Mouse (Mus musculus) kidney, adult 11 months (tissue): Measurements from ENCODE around the gene Tinf2.

ENCODE experiments used
- DNase-seq: peaks from one replicate; pipeline ENCODE4 v3.0.0; 2022

Tinf2 gene

GRCm38 (mm10) chr14:55681160-55682117 lies at the start of gene Tinf2:
Gene Tinf2, minus strand, starts transcription at chr14:55681820.
- peak; percentile 94 for DNase-seq

GRCm38 (mm10) chr14:55730531-55731032 lies 49.0 kb upstream of the Tinf2 start:
- DNase-seq: no peak

GRCm38 (mm10) chr14:55730116-55730515 lies 48.5 kb upstream of the Tinf2 start:
- no peak for DNase-seq

GRCm38 (mm10) chr14:55727889-55728685 lies 46.5 kb upstream of the Tinf2 start:
- no peak for DNase-seq

GRCm38 (mm10) chr14:55726261-55726660 lies 44.6 kb upstream of the Tinf2 start:
- no peak for DNase-seq

GRCm38 (mm10) chr14:55724411-55724871 lies 42.8 kb upstream of the Tinf2 start:
- DNase-seq: peak; percentile 42

- DNase-seq: no peak
These were observed 41.8 kb upstream of the Tinf2 start for GRCm38 (mm10) chr14:55723433-55723832.

GRCm38 (mm10) chr14:55722438-55722945 lies 40.9 kb upstream of the Tinf2 start:
- no peak for DNase-seq

- DNase-seq: peak; percentile 95
These were observed 40.2 kb upstream of the Tinf2 start, which contains the start of gene Rabggta for GRCm38 (mm10) chr14:55721700-55722437. Gene Rabggta, minus strand, starts transcription at chr14:55722263.

GRCm38 (mm10) chr14:55721076-55721475 lies 39.5 kb upstream of the Tinf2 start:
- DNase-seq: peak; percentile 69

GRCm38 (mm10) chr14:55720666-55721065 lies 39.0 kb upstream of the Tinf2 start:
- DNase-seq: no peak

GRCm38 (mm10) chr14:55719737-55720136 lies 38.1 kb upstream of the Tinf2 start:
- no peak for DNase-seq

- DNase-seq: peak; percentile 89
These were observed 35.3 kb upstream of the Tinf2 start for GRCm38 (mm10) chr14:55716884-55717283.

- peak; percentile 70 for DNase-seq
These were observed 34.7 kb upstream of the Tinf2 start for GRCm38 (mm10) chr14:55716271-55716670.

- DNase-seq: no peak
These were observed 33.3 kb upstream of the Tinf2 start for GRCm38 (mm10) chr14:55714893-55715292.

GRCm38 (mm10) chr14:55713729-55714122 lies 32.1 kb upstream of the Tinf2 start, which contains the start of gene Tgm1:
Gene Tgm1, minus strand, starts transcription at chr14:55713926.
- no peak for DNase-seq

GRCm38 (mm10) chr14:55713007-55713728 lies 31.5 kb upstream of the Tinf2 start:
- peak; percentile 85 for DNase-seq

GRCm38 (mm10) chr14:55711786-55712185 lies 30.2 kb upstream of the Tinf2 start:
- no peak for DNase-seq

GRCm38 (mm10) chr14:55709509-55709908 lies 27.9 kb upstream of the Tinf2 start:
- DNase-seq: no peak

- no peak for DNase-seq
These were observed 25.8 kb upstream of the Tinf2 start for GRCm38 (mm10) chr14:55707397-55707796.

- DNase-seq: no peak
These were observed 24.5 kb upstream of the Tinf2 start for GRCm38 (mm10) chr14:55706051-55706600.
